Mouse (Mus musculus) embryo, embryonic 10 days (tissue): ENCODE measurements around the gene Dgcr8.

Experiments
- DNase-seq: peaks from one replicate; pipeline ENCODE4 v3.0.0-alpha.2; 2015; ENCODE audit warnings: low spot score

The Dgcr8 gene

DNA sequence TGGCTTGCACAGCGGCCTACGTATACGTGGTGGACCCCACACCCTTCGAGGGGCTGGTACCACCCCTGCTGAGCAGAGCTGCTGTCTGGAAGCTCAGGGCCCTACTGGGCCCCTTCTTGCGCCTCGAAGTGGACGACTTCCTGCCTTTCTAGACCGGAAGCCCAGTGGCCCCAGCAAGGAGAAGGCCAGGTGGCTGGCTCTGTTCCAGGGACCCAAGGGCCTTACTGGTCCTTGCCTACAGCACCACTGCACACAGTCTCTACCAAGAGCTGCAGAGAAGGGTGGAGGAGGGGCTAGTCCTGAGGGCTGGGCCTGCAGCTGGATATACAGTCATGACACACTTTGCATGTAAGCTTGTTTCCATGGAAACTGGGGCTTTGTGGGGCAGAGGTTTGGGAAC, 69.0 kb downstream of the Dgcr8 start:
- peak; percentile 20 for DNase-seq

DNA sequence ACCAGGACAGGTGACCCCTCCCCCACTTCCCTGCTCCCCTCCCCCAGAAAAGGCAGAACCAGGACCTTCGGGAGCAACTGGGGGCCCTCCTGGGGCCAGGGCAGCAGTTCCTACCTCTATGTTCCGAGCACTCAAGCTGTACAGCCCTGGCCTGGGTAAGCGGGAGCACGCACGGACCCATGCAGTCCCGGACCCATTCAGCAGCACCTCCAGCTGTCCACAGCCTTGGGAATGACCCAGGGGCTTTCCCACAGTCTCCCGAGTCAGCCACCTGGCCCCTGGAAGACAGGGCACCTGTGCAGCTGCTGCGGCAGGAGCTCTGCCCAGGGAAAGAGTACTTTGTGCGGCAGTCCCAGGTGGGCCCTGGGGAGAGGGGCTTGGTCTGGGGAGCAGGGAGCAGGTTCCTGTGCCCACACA, 70.5 kb downstream of the Dgcr8 start:
- DNase-seq = no peak

DNA sequence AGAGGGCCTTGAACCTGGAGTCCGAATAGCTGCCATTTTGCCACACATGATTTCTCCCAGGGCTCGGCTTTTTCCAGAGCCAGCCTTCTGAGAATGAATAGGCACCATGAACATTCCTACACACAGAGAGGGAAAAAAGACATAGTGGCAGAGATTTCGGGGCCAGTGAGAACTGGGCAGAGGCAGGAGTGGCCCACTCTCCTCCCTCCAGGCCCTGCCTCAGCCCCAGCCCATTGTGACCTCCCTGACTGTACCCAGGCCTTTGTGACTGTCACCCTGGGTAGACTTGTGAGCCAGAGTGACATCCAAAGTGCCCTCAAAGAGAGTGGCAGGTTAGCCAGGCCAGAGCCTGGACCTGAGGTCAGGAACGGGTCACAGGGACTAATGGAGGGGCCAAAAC, 71.5 kb downstream of the Dgcr8 start, which contains the start of gene Ccdc188:
Ccdc188 (plus strand) TSS at position 301 of the 400 bp plus-strand sequence.
- DNase-seq = no peak

DNA sequence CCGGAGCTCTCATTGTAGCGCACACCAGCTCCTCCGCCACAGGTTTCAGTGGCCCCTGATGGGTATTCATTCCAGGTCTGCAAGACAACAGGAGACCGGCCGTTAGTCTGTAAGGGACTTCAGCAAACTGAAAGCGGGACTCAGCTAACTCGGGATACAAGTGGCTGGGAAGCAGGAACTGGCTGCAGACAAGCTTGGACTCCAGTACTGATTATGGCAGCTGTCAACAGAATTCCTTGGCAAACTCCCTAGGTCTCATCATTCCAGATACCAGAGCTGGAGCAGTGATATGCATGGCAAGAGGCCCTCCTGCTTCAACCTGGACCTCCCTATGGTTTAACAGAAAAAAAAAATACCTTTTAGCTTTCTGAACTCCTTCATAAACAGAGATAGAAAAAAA, 74.2 kb downstream of the Dgcr8 start:
- no peak for DNase-seq

DNA sequence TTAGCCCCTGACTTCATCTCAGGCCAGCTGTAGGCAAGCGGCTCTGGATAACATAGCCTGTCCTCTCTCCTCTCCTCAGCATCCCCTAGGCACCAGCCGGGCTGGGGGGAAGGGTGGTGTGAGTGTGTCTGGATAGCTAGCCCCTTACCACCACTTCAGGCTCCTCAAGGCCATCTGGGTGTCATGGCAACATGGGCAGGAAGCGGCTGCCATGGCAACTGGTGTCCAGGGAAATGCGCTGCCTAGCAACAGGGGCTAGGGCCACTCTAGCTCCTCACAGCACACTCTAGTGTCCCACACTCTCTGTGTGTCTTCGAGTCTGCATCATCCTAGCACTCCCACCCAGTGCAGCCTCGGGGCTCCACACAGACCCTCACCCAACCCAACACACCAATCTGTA, 75.4 kb downstream of the Dgcr8 start:
- peak; percentile 93 for DNase-seq

DNA sequence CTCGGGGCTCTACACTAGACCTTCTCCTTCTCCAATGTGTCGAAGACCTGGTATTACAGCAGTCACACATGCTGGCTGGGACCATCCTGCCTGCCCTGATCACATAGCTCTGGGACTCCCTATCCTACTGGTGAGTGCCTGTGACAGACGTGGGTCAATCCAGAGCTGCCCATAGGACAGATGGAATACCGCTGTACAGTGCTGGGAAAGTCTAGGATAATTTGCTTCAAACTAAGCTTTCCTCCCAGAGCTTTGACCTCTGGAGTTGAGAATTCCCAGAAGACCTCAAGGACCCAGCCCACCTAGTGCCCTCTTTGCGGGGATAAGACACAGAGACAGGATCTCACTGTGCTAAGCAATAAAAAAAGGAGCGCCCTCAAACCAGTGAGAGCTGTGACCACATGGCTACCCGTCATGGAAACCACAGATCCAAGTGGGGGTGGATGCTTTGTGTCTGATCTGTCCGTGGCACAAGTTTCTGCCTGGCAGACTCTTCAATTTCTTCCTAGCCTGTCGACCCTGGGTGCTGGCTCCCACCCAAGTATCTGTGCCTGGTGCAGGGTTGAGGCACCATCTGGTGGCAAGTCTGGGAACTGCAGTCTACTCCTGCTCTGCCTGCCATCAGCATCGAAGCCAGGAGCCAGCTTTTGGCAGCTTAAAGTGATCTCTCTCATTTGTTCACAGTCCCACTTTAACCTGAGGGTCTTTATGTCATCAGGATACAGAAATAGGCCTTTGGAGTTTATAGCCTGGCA, 77.5 kb downstream of the Dgcr8 start:
- DNase-seq = peak; percentile 89

DNA sequence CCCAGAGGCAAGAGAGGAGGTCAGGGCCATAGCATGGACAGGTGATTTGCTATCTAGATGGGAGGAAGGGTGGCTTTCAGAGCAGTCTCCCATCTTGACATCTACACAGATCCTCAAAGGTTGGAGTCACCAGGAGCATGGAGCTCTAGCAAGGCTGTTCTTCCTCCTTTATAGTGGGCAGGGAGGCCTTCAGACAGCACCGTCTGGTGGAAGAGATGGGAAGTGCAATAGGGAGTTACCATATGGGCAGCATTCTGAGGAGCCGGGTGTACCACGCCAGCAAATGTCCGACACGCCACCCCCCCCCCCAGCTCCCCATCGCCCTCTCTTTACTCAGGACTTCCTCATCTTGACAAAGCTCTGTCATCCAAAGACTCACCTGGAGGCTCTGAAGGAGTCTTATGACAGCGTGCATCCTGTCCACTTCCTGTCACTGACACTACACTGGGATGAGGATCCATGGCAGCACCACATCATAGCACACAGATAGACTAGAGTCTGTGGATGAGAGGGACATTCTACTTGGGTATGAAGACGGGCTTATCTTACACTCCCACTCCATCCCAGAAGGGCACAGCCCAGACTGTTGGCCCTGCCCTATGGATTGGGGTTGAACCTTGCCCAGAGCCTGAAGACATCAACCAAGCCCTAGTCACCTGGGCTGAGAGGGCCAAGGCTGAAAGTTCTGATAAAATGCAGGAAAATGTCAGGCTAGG, 78.2 kb downstream of the Dgcr8 start:
- DNase-seq = peak; percentile 79
